Mouse (Mus musculus) neural tube, embryonic 15.5 days (tissue): ENCODE results near the gene Olfr1132. TPM values are rescaled to one million over a fixed set of nuclear protein-coding genes. Genes with fewer than 3 reads are reported as not detected.
"Not testable (repeated sequence)": the region's sequence is repeated elsewhere in the genome, so short reads cannot be mapped to it uniquely, and the experiment has no call there.

Experiments used
- ATAC-seq: fragments of 200-750 bp; cut with Nextera tagmentation; 2 replicates; pipeline ENCODE4 v1.8.0; 2017; ENCODE audit warnings: mild to moderate bottlenecking, moderate TSS enrichment, moderate library complexity; ENCODE audit not compliant: low FRiP score
- H3K27ac ChIP-seq: fragments of 300-500 bp; sonication (generic); replicated peaks from 2 replicates; pipeline ENCODE4 v1.5.1; 2015; ENCODE audit warnings: mild to moderate bottlenecking, inconsistent platforms
- H3K27me3 ChIP-seq: fragments of 300-500 bp; sonication (generic); replicated peaks from 2 replicates; pipeline ENCODE4 v1.6.1; 2015; ENCODE audit warnings: inconsistent platforms
- H3K36me3 ChIP-seq: fragments of 300-500 bp; sonication (generic); 2 replicates; pipeline ENCODE4 v1.6.1; 2015; ENCODE audit warnings: inconsistent platforms
- H3K4me1 ChIP-seq: fragments of 300-500 bp; sonication (generic); 2 replicates; pipeline ENCODE4 v1.6.1; 2015; ENCODE audit warnings: inconsistent platforms
- H3K4me2 ChIP-seq: fragments of 300-500 bp; sonication (generic); 2 replicates; pipeline ENCODE4 v1.6.1; 2015; ENCODE audit warnings: inconsistent platforms, mild to moderate bottlenecking, moderate library complexity
- H3K4me3 ChIP-seq: fragments of 300-500 bp; sonication (generic); replicated peaks from 2 replicates; pipeline ENCODE4 v1.5.1; 2015; ENCODE audit warnings: mild to moderate bottlenecking, inconsistent platforms
- H3K9ac ChIP-seq: fragments of 300-500 bp; sonication (generic); replicated peaks from 2 replicates; pipeline ENCODE4 v1.6.1; 2015; ENCODE audit warnings: mild to moderate bottlenecking, inconsistent platforms
- H3K9me3 ChIP-seq: fragments of 300-500 bp; sonication (generic); replicated peaks from 2 replicates; pipeline ENCODE4 v1.6.1; 2016; ENCODE audit warnings: inconsistent platforms
- WGBS: fragments of 180-500 bp; shearing (Covaris S2); methylation state at CpG from one replicate; pipeline ENCODE4 v1.1.7; 2015; ENCODE audit warnings: mixed read lengths; 5-methylcytosine and 5-hydroxymethylcytosine counted together
- polyA plus RNA-seq: library from polyadenylated mRNA; unstranded; fragments of >200 nt; fragmentation: Nextera tagmentation; extraction: Ambion mirVana; gene quantifications from 2 replicates; pipeline ENCODE4 v1.2.1, GENCODE M21; 2015

Gene Olfr1132
- polyA plus RNA-seq, result not detected in 2 replicates

DNA sequence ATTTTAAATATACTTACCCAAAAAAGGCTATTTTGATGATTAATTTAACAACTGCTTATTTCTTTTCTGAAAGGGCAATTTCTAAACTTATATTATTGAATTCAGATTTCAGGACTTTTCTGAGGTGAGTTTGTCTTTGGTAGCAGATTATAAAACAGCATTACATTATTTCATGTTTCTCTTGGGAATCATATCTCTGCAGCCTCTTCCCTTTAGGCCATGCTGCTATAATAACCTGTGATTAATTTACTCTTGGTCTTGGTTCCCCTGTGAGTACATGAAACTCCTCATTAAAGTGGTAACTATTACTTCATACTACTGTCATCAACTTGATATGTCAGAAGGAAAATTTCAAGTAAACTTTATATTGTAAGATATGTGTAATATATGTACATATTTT, at the start of gene Olfr1132:
Gene Olfr1132 (minus strand): TSS at position 101 of the 400 bp plus-strand sequence.
- no peak for ATAC-seq
- Histone ChIP-seq H3K27ac (no peak within 1 kb of the TSS), H3K4me1 (no peaks in the 10 kb centered on the region), H3K9ac (no peak within 1 kb of the TSS), H3K4me3 (no peak within 1 kb of the TSS), H3K27me3 (no peaks in the 10 kb centered on the region), H3K9me3 (no peaks in the 10 kb centered on the region), H3K36me3 (no peaks in the 10 kb centered on the region), H3K4me2 (no peak within 1 kb of the TSS)

DNA sequence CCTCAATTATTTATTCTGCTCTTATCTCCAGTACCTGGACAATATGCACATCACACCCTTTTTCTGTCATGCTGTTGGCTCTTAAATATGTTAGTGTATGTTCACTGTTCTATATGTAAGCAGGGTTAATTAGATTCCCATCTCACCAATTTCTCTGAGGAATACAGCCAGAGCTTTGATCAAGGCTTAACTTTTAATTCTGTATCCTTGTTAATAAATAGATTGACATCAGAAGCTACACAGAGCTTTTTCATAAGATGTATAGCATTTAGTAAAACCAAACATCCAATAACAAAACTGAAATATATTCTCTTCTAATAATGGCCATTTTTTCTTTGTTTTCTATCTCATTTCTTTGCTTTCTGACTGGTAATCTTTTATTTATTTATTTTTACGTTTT, 36.2 kb upstream of the Olfr1132 start, which contains the start of gene Olfr1135:
Gene Olfr1135 (minus strand): TSS at position 101 of the 400 bp plus-strand sequence.
- H3K4me1 ChIP-seq, result no peaks in the 10 kb centered on the region
- no peak within 1 kb of the TSS for H3K4me3 ChIP-seq
- no peak for ATAC-seq
- no peak within 1 kb of the TSS for H3K4me2 ChIP-seq
- no peaks in the 10 kb centered on the region for H3K9me3 ChIP-seq
- H3K9ac ChIP-seq, result no peak within 1 kb of the TSS
- 9% methylated on average over 1 of the region's 1 CpGs for WGBS
- no peak within 1 kb of the TSS for H3K27ac ChIP-seq
- H3K27me3 ChIP-seq, result no peaks in the 10 kb centered on the region
- no peaks in the 10 kb centered on the region for H3K36me3 ChIP-seq

- no peaks in the 10 kb centered on the region for H3K27me3 ChIP-seq
- no peaks in the 10 kb centered on the region for H3K4me1 ChIP-seq
- H3K4me3 ChIP-seq, result no peak within 1 kb of the TSS
- WGBS, result 91% methylated on average over 2 of the region's 2 CpGs
- H3K9me3 ChIP-seq, result no peaks in the 10 kb centered on the region
- ATAC-seq, result no peak
- H3K4me2 ChIP-seq, result no peak within 1 kb of the TSS
- H3K9ac ChIP-seq, result no peak within 1 kb of the TSS
- no peaks in the 10 kb centered on the region for H3K36me3 ChIP-seq
- H3K27ac ChIP-seq, result no peak within 1 kb of the TSS
Observed at GRCm38 (mm10) chr2:87658360-87658759, 21.0 kb upstream of the Olfr1132 start, which contains the start of gene Olfr1134. Gene Olfr1134, minus strand, starts transcription at chr2:87658460.

- no peak within 1 kb of the TSS for H3K4me2 ChIP-seq
- no peaks in the 10 kb centered on the region for H3K4me1 ChIP-seq
- H3K4me3 ChIP-seq, result no peak within 1 kb of the TSS
- H3K36me3 ChIP-seq, result no peaks in the 10 kb centered on the region
- no peaks in the 10 kb centered on the region for H3K27me3 ChIP-seq
- H3K9ac ChIP-seq, result no peak within 1 kb of the TSS
- H3K9me3 ChIP-seq, result no peaks in the 10 kb centered on the region
- no peak for ATAC-seq
- H3K27ac ChIP-seq, result no peak within 1 kb of the TSS
Observed at GRCm38 (mm10) chr2:87647274-87647673, 9.9 kb upstream of the Olfr1132 start, which contains the start of gene Olfr1133. Gene Olfr1133, minus strand, starts transcription at chr2:87647374.

GRCm38 (mm10) chr2:87642441-87642840, 5.1 kb upstream of the Olfr1132 start:
- ATAC-seq, result no peak
- Histone ChIP-seq H3K36me3 (no peaks in the 10 kb centered on the region), H3K4me2 (no peak overlapping the region), H3K9ac (no peak overlapping the region), H3K27me3 (no peaks in the 10 kb centered on the region), H3K27ac (no peak overlapping the region), H3K4me3 (no peak overlapping the region), H3K4me1 (no peaks in the 10 kb centered on the region), H3K9me3 (no peaks in the 10 kb centered on the region)

GRCm38 (mm10) chr2:87626804-87627203, 10.5 kb downstream of the Olfr1132 start, which contains the start of gene Olfr1131:
Gene Olfr1131, plus strand, starts transcription at chr2:87627104.
- Histone ChIP-seq H3K36me3 (no peaks in the 10 kb centered on the region), H3K4me3 (no peak within 1 kb of the TSS), H3K4me2 (no peak within 1 kb of the TSS), H3K27me3 (no peaks in the 10 kb centered on the region), H3K9ac (no peak within 1 kb of the TSS), H3K9me3 (no peaks in the 10 kb centered on the region), H3K27ac (no peak within 1 kb of the TSS), H3K4me1 (no peaks in the 10 kb centered on the region)
- ATAC-seq, result no peak
- 72% methylated on average over 3 of the region's 3 CpGs for WGBS

DNA sequence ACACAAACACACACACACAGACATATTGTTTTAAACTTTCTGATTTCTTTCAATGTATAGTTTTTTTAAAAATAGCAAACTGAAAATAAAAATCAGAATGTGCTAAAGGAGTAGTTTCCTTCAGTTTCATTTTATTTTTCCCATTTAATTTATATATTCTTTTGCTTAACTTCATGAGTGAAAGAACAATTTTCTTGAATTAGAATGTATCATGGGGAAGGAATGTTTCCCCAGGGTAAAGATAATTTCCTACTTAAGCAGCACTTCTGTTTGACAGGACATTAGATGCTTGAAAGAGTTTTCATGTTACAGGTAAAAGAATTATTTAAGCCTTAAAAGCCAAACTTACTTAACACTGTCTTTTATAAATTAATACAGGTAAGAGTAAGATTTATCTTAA, 31.4 kb downstream of the Olfr1132 start, which contains the start of gene Olfr1130:
Gene Olfr1130 (plus strand): TSS at position 301 of the 400 bp plus-strand sequence.
- H3K4me1 ChIP-seq, H3K36me3 ChIP-seq, H3K9ac ChIP-seq, H3K4me2 ChIP-seq, H3K27ac ChIP-seq, H3K4me3 ChIP-seq, ATAC-seq, H3K9me3 ChIP-seq, H3K27me3 ChIP-seq: not testable (repeated sequence)

Other genes with a start within 250 kb of the Olfr1132 start
- not detected in 2 replicates for gene Olfr1123, start 220.9 kb downstream of the Olfr1132 start, polyA plus RNA-seq
- 0.10 TPM in 1 of 2 replicates, not detected in the other for gene Olfr1124, start 207.3 kb downstream of the Olfr1132 start, polyA plus RNA-seq
- not detected in 2 replicates for gene Olfr1126, start 183.6 kb downstream of the Olfr1132 start, polyA plus RNA-seq
- not detected in 2 replicates for gene Pramel7, start 140.4 kb downstream of the Olfr1132 start, polyA plus RNA-seq
- not detected in 2 replicates for gene Pramel6, start 131.0 kb downstream of the Olfr1132 start, polyA plus RNA-seq
- not detected in 2 replicates for gene Olfr153, start 105.7 kb downstream of the Olfr1132 start, polyA plus RNA-seq
- gene Olfr1128, start 92.0 kb downstream of the Olfr1132 start, polyA plus RNA-seq, result not detected in 2 replicates
- not detected in 2 replicates for gene Olfr1129, start 63.6 kb downstream of the Olfr1132 start, polyA plus RNA-seq
- gene Olfr1130, start 31.3 kb downstream of the Olfr1132 start, polyA plus RNA-seq, result not detected in 2 replicates
- not detected in 2 replicates for gene Olfr1131, start 10.4 kb downstream of the Olfr1132 start, polyA plus RNA-seq
- gene Olfr1133, start 9.8 kb upstream of the Olfr1132 start, polyA plus RNA-seq, result not detected in 2 replicates
- not detected in 2 replicates for gene Olfr1134, start 20.9 kb upstream of the Olfr1132 start, polyA plus RNA-seq
- gene Olfr1135, start 36.1 kb upstream of the Olfr1132 start, polyA plus RNA-seq, result not detected in 2 replicates
- not detected in 2 replicates for gene Olfr1136, start 56.4 kb upstream of the Olfr1132 start, polyA plus RNA-seq
- not detected in 2 replicates for gene Olfr1137, start 75.6 kb upstream of the Olfr1132 start, polyA plus RNA-seq
- not detected in 2 replicates for gene Olfr1138, start 102.4 kb upstream of the Olfr1132 start, polyA plus RNA-seq
- gene Olfr1140, start 106.2 kb upstream of the Olfr1132 start, polyA plus RNA-seq, result not detected in 2 replicates
- gene Olfr1141, start 116.5 kb upstream of the Olfr1132 start, polyA plus RNA-seq, result not detected in 2 replicates
- not detected in 2 replicates for gene Olfr152, start 141.9 kb upstream of the Olfr1132 start, polyA plus RNA-seq
- gene Olfr1143, start 163.1 kb upstream of the Olfr1132 start, polyA plus RNA-seq, result not detected in 2 replicates
- gene Olfr1145, start 172.3 kb upstream of the Olfr1132 start, polyA plus RNA-seq, result not detected in 2 replicates
- gene Olfr1148, start 193.0 kb upstream of the Olfr1132 start, polyA plus RNA-seq, result not detected in 2 replicates
- gene Olfr1150-ps1, start 206.5 kb upstream of the Olfr1132 start, polyA plus RNA-seq, result not detected in 2 replicates
- gene Olfr1151, start 218.3 kb upstream of the Olfr1132 start, polyA plus RNA-seq, result not detected in 2 replicates
- not detected in 2 replicates for gene Olfr1152, start 229.0 kb upstream of the Olfr1132 start, polyA plus RNA-seq